Mouse (Mus musculus): ENCODE results near the gene Fuom. TPM values are rescaled to one million over a fixed set of nuclear protein-coding genes. Genes with fewer than 3 reads are reported as not detected.

Gene Fuom
- polyA plus RNA-seq, 1 experiment from 2014 or later = 12.7 TPM

DNA sequence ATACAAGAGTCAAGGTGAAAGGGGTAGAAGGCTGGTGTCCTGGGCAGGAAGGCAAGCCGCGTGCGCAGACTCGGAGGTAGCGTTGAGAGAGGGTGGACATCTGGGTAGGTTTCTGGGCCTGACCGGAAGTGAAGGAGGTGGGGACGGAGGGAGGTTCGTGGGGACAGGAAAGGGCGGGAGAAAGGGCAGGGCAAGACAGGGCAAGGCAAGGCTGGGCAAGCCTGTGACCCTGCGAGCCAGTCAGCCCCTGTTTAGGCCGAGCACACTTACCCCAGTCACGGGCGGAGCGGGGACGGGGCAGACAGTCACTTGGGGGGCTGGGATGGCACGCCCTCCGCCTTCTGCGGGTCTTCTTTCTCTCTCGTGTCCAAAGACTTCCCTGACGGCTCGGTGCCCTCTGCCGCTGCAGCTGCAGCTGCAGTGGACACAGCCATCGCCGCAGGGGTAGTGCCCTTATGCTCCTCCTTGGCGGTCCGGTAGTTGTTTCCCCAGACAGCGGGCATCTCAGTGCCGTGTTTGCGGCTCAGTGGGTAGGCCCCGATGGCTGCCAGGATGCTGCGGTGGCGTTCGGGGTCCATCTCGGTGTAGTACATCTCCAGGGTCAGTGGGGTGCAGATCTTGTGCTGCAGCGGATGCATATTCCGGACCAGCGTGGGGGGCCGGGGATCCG lies 32.1 kb downstream of the Fuom start:
- Histone ChIP-seq H3K27ac (ENCODE audit: low read depth, low read length) (no peak overlapping the region), H3K9ac (ENCODE audit: low read depth, low read length) (no peak overlapping the region), H3K4me2 (peak overlapping the region; percentile 66), H3K4me1 (replicated peaks; ENCODE audit: control insufficient read depth, insufficient read depth, low read length) (no peaks in the 10 kb centered on the region), H3K27me3 (replicated peaks; ENCODE audit: control insufficient read depth, insufficient read depth, low read length) (peaks cover 4% of the 10 kb centered on the region), H3K36me3 (ENCODE audit: control insufficient read depth, insufficient read depth, low read length) (no peaks in the 10 kb centered on the region), H3K4me3 (ENCODE audit: low read depth, low read length) (peak overlapping the region; percentile 37), H3K9me3 (ENCODE audit: control insufficient read depth, low read length) (no peaks in the 10 kb centered on the region)
- ATAC-seq (replicated peaks; ENCODE audit: low FRiP score) (no peak), DNase-seq (ENCODE audit: low spot score) (no peak)
- 32% methylated on average over 39 of the region's 39 CpGs for WGBS

DNA sequence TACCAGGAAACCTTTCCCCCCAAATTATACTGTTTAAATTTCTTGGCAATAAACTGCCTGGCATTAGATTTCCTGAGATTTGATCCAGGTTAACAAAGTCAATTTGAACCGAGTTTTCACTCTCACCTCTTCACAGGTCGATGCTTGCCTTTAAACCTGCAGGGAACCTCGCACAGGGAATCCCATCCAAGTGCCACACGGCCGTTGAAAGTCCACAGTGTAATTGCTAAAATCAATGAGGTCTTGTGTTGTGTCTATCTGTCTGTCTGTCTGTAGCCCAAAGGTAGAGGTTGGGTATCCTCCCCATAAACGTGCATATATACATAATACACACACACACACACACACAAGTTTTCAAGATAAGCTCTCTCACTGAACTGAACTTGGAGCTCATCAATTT lies 34.8 kb downstream of the Fuom start:
- no peak for DNase-seq (ENCODE audit: low spot score)

DNA sequence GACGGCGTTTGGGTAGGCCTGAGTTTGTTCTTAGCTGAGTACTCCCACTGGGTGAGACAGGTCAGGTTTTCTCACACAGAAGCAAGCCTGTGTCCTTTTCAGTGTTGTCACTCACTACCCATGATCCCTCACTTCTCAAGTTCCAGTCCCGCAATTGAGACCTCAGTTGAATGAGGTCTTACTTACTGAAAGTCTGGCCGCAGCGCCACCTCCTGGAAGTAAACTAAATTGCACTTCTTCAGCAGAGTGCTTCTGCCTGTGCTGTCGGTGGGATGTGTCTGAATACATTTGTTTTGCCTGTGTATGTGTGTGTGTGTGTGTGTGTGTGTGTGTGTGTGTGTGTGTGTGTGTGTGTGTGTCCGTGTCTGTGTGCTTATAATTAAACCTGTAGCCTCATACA lies 39.1 kb downstream of the Fuom start:
- Histone ChIP-seq H3K9me3 (ENCODE audit: control insufficient read depth, low read length) (no peaks in the 10 kb centered on the region), H3K4me3 (ENCODE audit: low read depth, low read length) (no peak overlapping the region), H3K36me3 (ENCODE audit: control insufficient read depth, insufficient read depth, low read length) (no peaks in the 10 kb centered on the region), H3K27me3 (replicated peaks; ENCODE audit: control insufficient read depth, insufficient read depth, low read length) (peaks cover 66% of the 10 kb centered on the region), H3K27ac (ENCODE audit: low read depth, low read length) (no peak overlapping the region), H3K9ac (ENCODE audit: low read depth, low read length) (no peak overlapping the region), H3K4me2 (no peak overlapping the region), H3K4me1 (replicated peaks; ENCODE audit: control insufficient read depth, insufficient read depth, low read length) (no peaks in the 10 kb centered on the region; the same call in 1 of the 2 replicates)
- DNase-seq (ENCODE audit: low spot score) (no peak), ATAC-seq (replicated peaks; ENCODE audit: low FRiP score) (peak; percentile 42; the same call in 1 of the 2 replicates)
- WGBS = 19% methylated on average over 7 of the region's 7 CpGs

More for the DNA sequence above, 34.8 kb downstream of the Fuom start:
- Histone ChIP-seq H3K4me3 (ENCODE audit: low read depth, low read length) (no peak overlapping the region), H3K9me3 (ENCODE audit: control insufficient read depth, low read length) (no peaks in the 10 kb centered on the region), H3K4me1 (replicated peaks; ENCODE audit: control insufficient read depth, insufficient read depth, low read length) (no peaks in the 10 kb centered on the region), H3K9ac (ENCODE audit: low read depth, low read length) (no peak overlapping the region), H3K4me2 (no peak overlapping the region), H3K36me3 (ENCODE audit: control insufficient read depth, insufficient read depth, low read length) (no peaks in the 10 kb centered on the region), H3K27ac (ENCODE audit: low read depth, low read length) (no peak overlapping the region), H3K27me3 (replicated peaks; ENCODE audit: control insufficient read depth, insufficient read depth, low read length) (peaks cover 26% of the 10 kb centered on the region)
- 46% methylated on average over 6 of the region's 6 CpGs for WGBS
- ATAC-seq (replicated peaks; ENCODE audit: low FRiP score) = no peak

DNA sequence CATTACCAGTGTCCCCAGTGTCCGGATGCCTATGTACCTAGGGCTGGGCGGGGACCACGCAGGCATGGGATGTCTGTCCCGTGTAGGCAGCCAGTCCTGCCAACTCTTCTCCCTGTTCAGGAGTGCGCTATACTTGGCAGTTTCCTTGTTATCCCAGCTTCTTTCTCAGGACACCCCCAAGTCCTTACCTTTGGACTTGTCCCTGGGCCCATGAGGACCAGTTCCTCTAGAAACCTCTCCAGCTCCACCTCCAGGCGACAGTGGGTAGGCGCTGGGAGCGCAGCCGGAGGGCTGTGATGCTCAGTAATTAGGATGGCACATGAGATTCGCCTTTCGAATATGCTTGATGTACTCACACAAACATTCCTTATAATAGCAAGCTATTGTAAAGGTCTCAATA lies 39.9 kb downstream of the Fuom start:
- H3K4me1 ChIP-seq (replicated peaks; ENCODE audit: control insufficient read depth, insufficient read depth, low read length) = no peaks in the 10 kb centered on the region; the same call in 1 of the 2 replicates
- no peak overlapping the region for H3K9ac ChIP-seq (ENCODE audit: low read depth, low read length)
- no peaks in the 10 kb centered on the region for H3K9me3 ChIP-seq (ENCODE audit: control insufficient read depth, low read length)
- H3K27ac ChIP-seq (ENCODE audit: low read depth, low read length) = no peak overlapping the region
- H3K4me3 ChIP-seq (ENCODE audit: low read depth, low read length) = no peak overlapping the region
- no peak overlapping the region for H3K4me2 ChIP-seq
- H3K27me3 ChIP-seq (replicated peaks; ENCODE audit: control insufficient read depth, insufficient read depth, low read length) = peaks cover 74% of the 10 kb centered on the region
- DNase-seq (ENCODE audit: low spot score) (no peak), ATAC-seq (replicated peaks; ENCODE audit: low FRiP score) (0 out of 2 replicates have a peak, but pooled peaks have one; percentile 13)
- 21% methylated on average over 11 of the region's 11 CpGs for WGBS
- H3K36me3 ChIP-seq (ENCODE audit: control insufficient read depth, insufficient read depth, low read length) = no peaks in the 10 kb centered on the region

DNA sequence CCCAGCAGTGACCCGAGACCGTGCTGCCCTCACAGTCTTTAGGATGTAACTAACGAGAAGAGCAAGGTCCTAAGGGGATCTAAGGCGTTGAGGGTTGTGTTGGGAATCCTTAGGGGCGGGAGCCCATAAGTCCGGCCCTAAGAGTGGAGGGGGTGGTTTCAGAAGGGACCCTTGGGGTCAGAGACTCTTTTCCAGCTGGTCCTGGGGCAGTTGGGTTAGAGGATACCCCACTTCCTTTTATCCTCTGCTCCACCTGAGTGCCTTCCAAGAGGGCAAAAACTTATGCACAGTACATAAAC lies 40.5 kb downstream of the Fuom start:
- Histone ChIP-seq H3K4me3 (ENCODE audit: low read depth, low read length) (no peak overlapping the region; the same call in 1 of the 2 replicates), H3K9me3 (ENCODE audit: control insufficient read depth, low read length) (no peaks in the 10 kb centered on the region), H3K27me3 (replicated peaks; ENCODE audit: control insufficient read depth, insufficient read depth, low read length) (peaks cover 79% of the 10 kb centered on the region), H3K27ac (ENCODE audit: low read depth, low read length) (no peak overlapping the region), H3K36me3 (ENCODE audit: control insufficient read depth, insufficient read depth, low read length) (no peaks in the 10 kb centered on the region), H3K4me1 (replicated peaks; ENCODE audit: control insufficient read depth, insufficient read depth, low read length) (no peaks in the 10 kb centered on the region; the same call in 1 of the 2 replicates), H3K4me2 (peak overlapping the region; percentile 62), H3K9ac (ENCODE audit: low read depth, low read length) (no peak overlapping the region)
- no peak for ATAC-seq (replicated peaks; ENCODE audit: low FRiP score)
- WGBS = 6% methylated on average over 6 of the region's 6 CpGs
- DNase-seq (ENCODE audit: low spot score) = no peak

DNA sequence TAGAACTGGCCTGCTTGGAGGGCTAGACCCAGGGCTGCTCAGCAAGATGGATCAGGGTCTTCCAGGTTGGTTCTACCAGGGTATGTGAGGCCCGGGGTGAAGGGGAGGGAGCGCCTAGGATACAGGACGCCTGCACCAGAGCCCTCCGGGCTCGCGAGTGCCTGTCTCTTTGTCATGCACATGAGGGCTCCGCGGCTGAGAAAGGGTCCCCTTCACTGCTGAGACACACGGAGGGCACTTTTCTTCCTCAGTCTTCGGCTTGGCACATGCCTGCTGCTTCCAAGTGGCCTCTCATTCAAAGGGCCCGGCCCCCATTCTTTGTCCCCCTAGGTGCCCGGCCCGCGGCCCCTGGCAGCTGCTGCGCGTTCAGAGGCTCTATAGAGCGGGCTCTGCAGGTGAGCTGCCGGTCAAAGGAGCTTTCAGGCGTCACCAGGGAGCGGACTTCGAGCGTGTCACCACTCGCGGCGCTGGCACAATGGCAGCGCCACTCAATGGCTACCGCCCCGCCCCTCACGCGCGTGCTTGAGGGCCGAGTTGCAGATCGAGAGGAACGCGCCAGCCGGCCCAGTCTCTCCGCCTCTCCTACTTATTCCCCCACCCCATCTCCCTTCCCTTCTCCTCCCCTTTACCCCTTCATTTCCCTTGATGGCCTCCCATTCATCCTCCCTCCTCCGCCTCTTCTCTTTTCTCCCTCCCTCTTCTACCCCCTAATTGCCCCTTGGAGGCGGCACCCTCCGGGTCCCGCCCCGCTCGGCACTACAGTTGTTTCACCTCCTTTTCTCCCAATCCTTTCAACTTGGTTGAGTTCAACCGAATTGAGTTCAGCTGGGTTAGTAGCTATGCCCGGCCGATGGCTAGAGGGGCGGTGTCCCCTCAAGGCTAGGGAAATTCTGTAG lies 41.1 kb downstream of the Fuom start:
- ATAC-seq (replicated peaks; ENCODE audit: low FRiP score) (no peak), DNase-seq (ENCODE audit: low spot score) (no peak)
- no peak overlapping the region for H3K9ac ChIP-seq (ENCODE audit: low read depth, low read length)
- no peaks in the 10 kb centered on the region for H3K9me3 ChIP-seq (ENCODE audit: control insufficient read depth, low read length)
- no peaks in the 10 kb centered on the region; the same call in 1 of the 2 replicates for H3K4me1 ChIP-seq (replicated peaks; ENCODE audit: control insufficient read depth, insufficient read depth, low read length)
- no peak overlapping the region for H3K27ac ChIP-seq (ENCODE audit: low read depth, low read length)
- H3K27me3 ChIP-seq (replicated peaks; ENCODE audit: control insufficient read depth, insufficient read depth, low read length) = peaks cover 85% of the 10 kb centered on the region
- 3% methylated on average over 47 of the region's 47 CpGs for WGBS
- H3K4me2 ChIP-seq = peak overlapping the region; percentile 62
- peak overlapping the region; percentile 29 for H3K4me3 ChIP-seq (ENCODE audit: low read depth, low read length)
- no peaks in the 10 kb centered on the region for H3K36me3 ChIP-seq (ENCODE audit: control insufficient read depth, insufficient read depth, low read length)

DNA sequence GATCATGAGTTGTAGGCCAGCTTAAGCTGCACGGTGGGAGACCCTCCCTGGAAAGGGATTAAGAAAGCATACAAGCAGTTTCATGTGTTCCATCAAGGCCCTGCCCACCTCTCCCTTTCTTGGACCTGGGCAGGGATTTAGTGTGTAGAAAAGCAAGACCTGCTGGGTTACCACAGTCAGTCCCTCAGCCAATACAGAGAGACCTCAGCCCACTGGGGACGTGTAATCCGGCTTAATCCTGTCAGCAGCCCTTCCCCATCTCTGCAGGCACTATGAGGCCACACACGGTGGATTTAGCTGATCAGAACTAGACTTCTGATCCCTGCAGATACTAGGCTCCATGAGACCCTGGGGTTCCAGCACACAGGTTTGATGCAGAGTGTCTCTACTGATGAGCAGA lies 42.6 kb downstream of the Fuom start:
- no peak overlapping the region for H3K27ac ChIP-seq (ENCODE audit: low read depth, low read length)
- H3K36me3 ChIP-seq (ENCODE audit: control insufficient read depth, insufficient read depth, low read length) = no peaks in the 10 kb centered on the region
- H3K4me2 ChIP-seq = no peak overlapping the region
- H3K9ac ChIP-seq (ENCODE audit: low read depth, low read length) = no peak overlapping the region
- H3K9me3 ChIP-seq (ENCODE audit: control insufficient read depth, low read length) = no peaks in the 10 kb centered on the region
- H3K4me1 ChIP-seq (replicated peaks; ENCODE audit: control insufficient read depth, insufficient read depth, low read length) = no peaks in the 10 kb centered on the region; the same call in 1 of the 2 replicates
- H3K4me3 ChIP-seq (ENCODE audit: low read depth, low read length) = no peak overlapping the region
- DNase-seq (ENCODE audit: low spot score) (no peak), ATAC-seq (replicated peaks; ENCODE audit: low FRiP score) (no peak)
- WGBS = 21% methylated on average over 4 of the region's 4 CpGs
- peaks cover 86% of the 10 kb centered on the region for H3K27me3 ChIP-seq (replicated peaks; ENCODE audit: control insufficient read depth, insufficient read depth, low read length)

DNA sequence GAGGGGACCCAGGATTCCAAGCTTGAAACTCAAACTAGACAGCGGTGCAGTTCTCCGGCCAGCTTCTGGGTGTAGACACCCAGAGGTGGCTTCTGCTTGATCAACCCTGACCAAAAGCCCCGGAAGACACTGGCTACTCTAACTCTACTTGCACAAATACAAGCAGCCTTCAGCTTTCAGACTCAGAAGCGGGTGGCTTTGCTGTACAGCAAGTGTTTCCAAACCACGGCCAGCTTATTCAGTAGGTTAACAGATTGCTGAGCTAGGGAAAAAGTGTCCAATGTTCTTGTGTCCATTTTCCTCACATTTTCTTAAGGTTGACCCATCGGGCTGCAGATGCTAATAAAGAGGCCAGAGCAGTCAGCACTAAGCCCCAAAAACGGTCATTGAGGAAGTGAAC lies 43.7 kb downstream of the Fuom start:
- Histone ChIP-seq H3K36me3 (ENCODE audit: control insufficient read depth, insufficient read depth, low read length) (no peaks in the 10 kb centered on the region), H3K4me3 (ENCODE audit: low read depth, low read length) (peak overlapping the region; percentile 46), H3K9ac (ENCODE audit: low read depth, low read length) (no peak overlapping the region), H3K27me3 (replicated peaks; ENCODE audit: control insufficient read depth, insufficient read depth, low read length) (peaks cover 82% of the 10 kb centered on the region), H3K9me3 (ENCODE audit: control insufficient read depth, low read length) (no peaks in the 10 kb centered on the region), H3K4me2 (peak overlapping the region; percentile 58), H3K4me1 (replicated peaks; ENCODE audit: control insufficient read depth, insufficient read depth, low read length) (no peaks in the 10 kb centered on the region; the same call in 1 of the 2 replicates), H3K27ac (ENCODE audit: low read depth, low read length) (no peak overlapping the region)
- ATAC-seq (replicated peaks; ENCODE audit: low FRiP score) (no peak), DNase-seq (ENCODE audit: low spot score) (no peak)
- 22% methylated on average over 7 of the region's 7 CpGs for WGBS
